8 mouse cellular contexts compared by ENCODE assay signal in the genomic region with DNA sequence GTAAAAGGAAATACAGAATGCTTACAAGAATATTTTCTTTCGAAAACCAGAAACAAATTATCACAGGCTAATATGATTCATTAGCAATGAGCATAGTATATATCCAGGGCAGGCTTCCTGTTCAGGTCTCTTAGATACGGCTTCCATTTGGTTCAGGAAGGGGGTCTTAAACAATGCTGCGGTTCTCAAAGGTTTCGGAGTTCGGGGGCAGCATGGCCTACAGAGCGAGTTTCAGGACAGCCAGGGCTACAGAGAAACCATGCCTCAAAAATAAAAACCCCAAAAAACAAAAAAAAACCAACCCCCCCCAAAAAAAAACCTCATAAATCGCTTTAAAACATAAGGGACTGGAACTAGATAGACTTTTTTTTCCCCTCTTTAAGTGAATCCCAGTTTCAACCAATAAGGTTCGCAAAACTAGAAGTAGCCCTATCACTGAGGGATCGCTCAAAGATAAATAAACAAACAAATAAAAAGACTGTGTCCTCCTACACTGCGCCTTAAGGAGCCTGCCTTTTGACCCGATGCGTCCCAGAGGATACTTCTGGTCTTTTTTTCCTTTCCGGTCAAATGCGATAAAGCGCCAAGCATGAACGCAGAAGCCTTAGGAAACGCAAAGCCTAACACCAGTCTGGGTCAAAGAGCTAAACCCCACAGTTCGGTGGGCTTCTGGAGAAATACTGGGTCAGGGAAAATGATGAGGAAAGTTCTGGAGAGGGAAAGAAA. TPM values are rescaled to one million over a fixed set of nuclear protein-coding genes. Genes with fewer than 3 reads are reported as not detected.
A peak's percentile ranks its signal among the peaks of the same experiment; 100 is the strongest.
DNase-seq lines count a peak whose midpoint lies in the region; TF ChIP-seq lines count a peak whose summit lies in the region.

No protein-coding gene starts in this region.

- peak; percentile 33 for DNase-seq in cerebellum, adult 9-10 months
- DNase-seq in cerebellum, postnatal 4 days (ENCODE audit: low spot score in 2 of 2) = no peak
- DNase-seq in thymus, adult 2 months = no peak
- no peak for DNase-seq in thymus, adult 18-20 months
- no peak for DNase-seq in limb, embryonic 10.5 days (ENCODE audit: low spot score)
- peak; percentile 32 for DNase-seq in retina, embryonic 14.5 days (ENCODE audit: low spot score)
- DNase-seq in right cerebral cortex, adult 18-20 months = no peak
- DNase-seq in kidney, postnatal 14 days = no peak

- H3K9me3 ChIP-seq in limb, embryonic 10.5 days (replicated peaks) = no peaks in the 10 kb centered on the region

- no peak for TF ChIP-seq POLR2A in thymus, adult 2 months (IDR thresholded peaks at IDR 0.05; ENCODE audit: control insufficient read depth, extremely low read depth, insufficient read depth, low read length, poor library complexity)

- H3K36me3 ChIP-seq in thymus, adult 2 months (ENCODE audit: control insufficient read depth, insufficient read depth, low read length) = peaks cover 19% of the 10 kb centered on the region
- peaks cover 50% of the 10 kb centered on the region for H3K36me3 ChIP-seq in limb, embryonic 10.5 days

- no peak for TF ChIP-seq CTCF in thymus, adult 2 months (IDR thresholded peaks at IDR 0.05; ENCODE audit: borderline replicate concordance, control insufficient read depth, extremely low read depth, insufficient read depth, low read length, poor library complexity)

- H3K4me3 ChIP-seq in thymus, adult 2 months (ENCODE audit: control insufficient read depth, insufficient read depth, low read length) = peak overlapping the region; percentile 89
- H3K4me3 ChIP-seq in limb, embryonic 10.5 days = peak overlapping the region; percentile 82

- under 1% methylated on average over 18 of the region's 18 CpGs for WGBS in thymus, adult 2 months
- 1% methylated on average over 18 of the region's 18 CpGs for WGBS in limb, embryonic 10.5 days

- peak overlapping the region; percentile 97 for H3K27ac ChIP-seq in thymus, adult 2 months (ENCODE audit: control insufficient read depth, insufficient read depth, low read length)
- peak overlapping the region; percentile 97 for H3K27ac ChIP-seq in limb, embryonic 10.5 days

- H3K4me1 ChIP-seq in thymus, adult 2 months (replicated peaks; ENCODE audit: control insufficient read depth, insufficient read depth, low read length) = 0 out of 2 replicates have a peak, but pooled peaks cover 2% of the 10 kb centered on the region
- H3K4me1 ChIP-seq in limb, embryonic 10.5 days = peaks cover 23% of the 10 kb centered on the region

- H3K27me3 ChIP-seq in thymus, adult 2 months (ENCODE audit: control insufficient read depth, insufficient read depth, low read length) = no peaks in the 10 kb centered on the region
- no peaks in the 10 kb centered on the region for H3K27me3 ChIP-seq in limb, embryonic 10.5 days (ENCODE audit: low read depth, poor library complexity, severe bottlenecking)

RNA-seq across cellular contexts. Expression of a gene that starts 0.7 kb away (rescaled TPM):
- polyA plus RNA-seq in thymus, adult 2 months (2012; rRNA removed) = 18.6 and 22.6 TPM in 2 replicates
- 113 and 138 TPM in 2 replicates for polyA plus RNA-seq in limb, embryonic 10.5 days (2016; fragmentation: Nextera tagmentation; extraction: Ambion mirVana)

RNA-seq across cellular contexts. Expression of a gene that starts 1.0 kb away (rescaled TPM):
- 12.6 and 16.0 TPM in 2 replicates for polyA plus RNA-seq in thymus, adult 2 months (2012; rRNA removed)
- polyA plus RNA-seq in limb, embryonic 10.5 days (2016; fragmentation: Nextera tagmentation; extraction: Ambion mirVana) = 45.8 and 48.8 TPM in 2 replicates

RNA-seq across cellular contexts. Expression of a gene that starts 27.6 kb away (rescaled TPM):
- polyA plus RNA-seq in thymus, adult 2 months (2012; rRNA removed) = 71.5 and 78.8 TPM in 2 replicates
- 98.1 and 111 TPM in 2 replicates for polyA plus RNA-seq in limb, embryonic 10.5 days (2016; fragmentation: Nextera tagmentation; extraction: Ambion mirVana)

Comparison
In these comparisons a context has a peak if more than half of its experiments do, and no peak if none do; other contexts are left out.
1. DNase-seq: peak in cerebellum, adult 9-10 months (single experiment) and retina, embryonic 14.5 days (single experiment); none in cerebellum, postnatal 4 days (0 of 2), thymus, adult 2 months (single experiment), thymus, adult 18-20 months (0 of 2), limb, embryonic 10.5 days (single experiment), right cerebral cortex, adult 18-20 months (single experiment) and kidney, postnatal 14 days (single experiment).